Mouse (Mus musculus): ENCODE data around the gene Gbp8.
"Not testable (repeated sequence)": the region's sequence is repeated elsewhere in the genome, so short reads cannot be mapped to it uniquely, and the experiment has no call there.

The Gbp8 gene

GRCm38 (mm10) chr5:105139409-105140088 is at the start of gene Gbp8, which contains the start of the genes Gbp9 and Gbp4:
Gene Gbp8, minus strand, starts transcription at chr5:105139540.
Gene Gbp9, minus strand, starts transcription at chr5:105139539.
Gene Gbp4, minus strand, starts transcription at chr5:105139586.
- not testable (repeated sequence) for DNase-seq (ENCODE audit: low read depth, low spot score)

GRCm38 (mm10) chr5:105181446-105181845 is 42.1 kb upstream of the Gbp8 start:
- DNase-seq (ENCODE audit: low read depth, low spot score): no peak

- DNase-seq (ENCODE audit: low read depth, low spot score): no peak
Measured at GRCm38 (mm10) chr5:105156582-105156981, 17.2 kb upstream of the Gbp8 start.

GRCm38 (mm10) chr5:105154049-105154448 is 14.7 kb upstream of the Gbp8 start:
- no peak for DNase-seq (ENCODE audit: low read depth, low spot score)

- not testable (repeated sequence) for DNase-seq (ENCODE audit: low read depth, low spot score)
Measured at GRCm38 (mm10) chr5:105148062-105148461, 8.7 kb upstream of the Gbp8 start.

- DNase-seq (ENCODE audit: low read depth, low spot score): no peak
Measured at GRCm38 (mm10) chr5:105146447-105146846, 7.1 kb upstream of the Gbp8 start.

GRCm38 (mm10) chr5:105145731-105146130 is 6.4 kb upstream of the Gbp8 start:
- DNase-seq (ENCODE audit: low read depth, low spot score): not testable (repeated sequence)

- not testable (repeated sequence) for DNase-seq (ENCODE audit: low read depth, low spot score)
Measured at GRCm38 (mm10) chr5:105140089-105140810, 910 bp upstream of the Gbp8 start.

- no peak for DNase-seq (ENCODE audit: low read depth, low spot score)
Measured at GRCm38 (mm10) chr5:105138906-105139305, 434 bp downstream of the Gbp8 start.

GRCm38 (mm10) chr5:105136706-105137304 is 2.5 kb downstream of the Gbp8 start:
- not testable (repeated sequence) for DNase-seq (ENCODE audit: low read depth, low spot score)

- DNase-seq (ENCODE audit: low read depth, low spot score): not testable (repeated sequence)
Measured at GRCm38 (mm10) chr5:105121731-105122130, 17.6 kb downstream of the Gbp8 start.

GRCm38 (mm10) chr5:105115740-105116139 is 23.6 kb downstream of the Gbp8 start:
- DNase-seq (ENCODE audit: low read depth, low spot score): no peak

- DNase-seq (ENCODE audit: low read depth, low spot score): no peak
Measured at GRCm38 (mm10) chr5:105114696-105115095, 24.6 kb downstream of the Gbp8 start.

GRCm38 (mm10) chr5:105113656-105114055 is 25.7 kb downstream of the Gbp8 start:
- no peak for DNase-seq (ENCODE audit: low read depth, low spot score)

GRCm38 (mm10) chr5:105110271-105110852 is 29.0 kb downstream of the Gbp8 start:
- not testable (repeated sequence) for DNase-seq (ENCODE audit: low read depth, low spot score)

GRCm38 (mm10) chr5:105109775-105110174 is 29.6 kb downstream of the Gbp8 start:
- DNase-seq (ENCODE audit: low read depth, low spot score): not testable (repeated sequence)

- DNase-seq (ENCODE audit: low read depth, low spot score): not testable (repeated sequence)
Measured at GRCm38 (mm10) chr5:105105689-105106088, 33.7 kb downstream of the Gbp8 start.

- DNase-seq (ENCODE audit: low read depth, low spot score): no peak
Measured at GRCm38 (mm10) chr5:105081900-105082299, 57.4 kb downstream of the Gbp8 start.

GRCm38 (mm10) chr5:105068356-105068755 is 71.0 kb downstream of the Gbp8 start:
- not testable (repeated sequence) for DNase-seq (ENCODE audit: low read depth, low spot score)

- DNase-seq (ENCODE audit: low read depth, low spot score): not testable (repeated sequence)
Measured at GRCm38 (mm10) chr5:105064443-105064842, 74.9 kb downstream of the Gbp8 start.

GRCm38 (mm10) chr5:105063321-105063720 is 76.0 kb downstream of the Gbp8 start:
- no peak for DNase-seq (ENCODE audit: low read depth, low spot score)

GRCm38 (mm10) chr5:105062403-105062802 is 76.9 kb downstream of the Gbp8 start:
- not testable (repeated sequence) for DNase-seq (ENCODE audit: low read depth, low spot score)

Data from c-Kit-negative CD71-positive TER-119-positive erythroid progenitor cells, embryonic 14.5 days (primary cell).